Mouse (Mus musculus) hindbrain, embryonic 16.5 days (tissue): Measurements from ENCODE around the gene Gm11569. TPM values are rescaled to one million over a fixed set of nuclear protein-coding genes. Genes with fewer than 3 reads are reported as not detected.
"Not testable (repeated sequence)": the region's sequence is repeated elsewhere in the genome, so short reads cannot be mapped to it uniquely, and the experiment has no call there.

Experiments used
- ATAC-seq: fragments of 200-750 bp; cut with Nextera tagmentation; 2 replicates; pipeline ENCODE4 v1.8.0; 2017; ENCODE audit warnings: moderate TSS enrichment, moderate library complexity
- H3K27ac ChIP-seq: fragments of 300-500 bp; sonication (generic); 2 replicates; pipeline ENCODE4 v1.5.1; 2014; ENCODE audit warnings: low read depth, mild to moderate bottlenecking, control low read depth, low read length, moderate library complexity
- H3K27me3 ChIP-seq: fragments of 300-500 bp; sonication (generic); replicated peaks from 2 replicates; pipeline ENCODE4 v1.6.1; 2014; ENCODE audit warnings: low read length; ENCODE audit not compliant: control insufficient read depth, insufficient read depth
- H3K36me3 ChIP-seq: fragments of 300-500 bp; sonication (generic); 2 replicates; pipeline ENCODE4 v1.6.1; 2014; ENCODE audit warnings: mild to moderate bottlenecking, low read length, moderate library complexity, mixed read lengths; ENCODE audit not compliant: control insufficient read depth, insufficient read depth
- H3K4me1 ChIP-seq: fragments of 300-500 bp; sonication (generic); 2 replicates; pipeline ENCODE4 v1.6.1; 2014; ENCODE audit warnings: low read depth, low read length; ENCODE audit not compliant: control insufficient read depth, insufficient read depth
- H3K4me2 ChIP-seq: fragments of 300-500 bp; sonication (generic); 2 replicates; pipeline ENCODE4 v1.6.1; 2014; ENCODE audit warnings: mild to moderate bottlenecking, low read length, control low read depth, moderate library complexity
- H3K4me3 ChIP-seq: fragments of 300-500 bp; sonication (generic); 2 replicates; pipeline ENCODE4 v1.5.1; 2014; ENCODE audit warnings: mild to moderate bottlenecking, low read length, control low read depth, moderate library complexity
- H3K9ac ChIP-seq: fragments of 300-500 bp; sonication (generic); 2 replicates; pipeline ENCODE4 v1.6.1; 2014; ENCODE audit warnings: low read depth, mild to moderate bottlenecking, control low read depth, low read length, moderate library complexity
- H3K9me3 ChIP-seq: fragments of 300-500 bp; sonication (generic); 2 replicates; pipeline ENCODE4 v1.6.1; 2014; ENCODE audit warnings: mild to moderate bottlenecking, low read length, moderate library complexity; ENCODE audit not compliant: control insufficient read depth
- WGBS: fragments of 180-500 bp; shearing (Covaris S2); extraction: QIAGEN DNeasy Blood & Tissue Kit; methylation state at CpG from one replicate; pipeline ENCODE4 v1.1.7; 2014; 5-methylcytosine and 5-hydroxymethylcytosine counted together
- polyA plus RNA-seq: library from polyadenylated mRNA; unstranded; fragments of >200 nt; fragmentation: Nextera tagmentation; extraction: Ambion mirVana; gene quantifications from 2 replicates; pipeline ENCODE4 v1.2.1, GENCODE M21; 2015

Gm11569 gene
- polyA plus RNA-seq = not detected in 2 replicates

DNA sequence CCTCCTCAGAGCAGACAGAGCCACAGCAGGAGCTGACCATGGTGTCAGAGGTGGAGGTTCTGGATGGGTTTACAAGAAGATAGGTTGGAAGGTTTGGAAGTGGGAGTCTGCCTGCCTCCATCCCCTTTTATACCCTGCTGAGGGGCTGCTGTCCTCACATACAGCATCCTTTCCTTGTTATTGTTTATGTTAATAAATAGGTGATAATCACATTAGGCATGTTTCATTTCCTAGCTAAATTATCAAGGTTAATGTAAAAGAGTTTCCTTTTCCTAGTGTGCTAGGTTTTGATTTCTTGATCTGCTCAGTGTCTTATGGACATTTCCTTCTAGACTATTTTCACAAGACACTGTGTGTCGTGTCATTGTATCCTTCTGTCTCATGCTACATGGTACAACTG, at the start of gene Gm11569:
Gene Gm11569 (minus strand): TSS at position 101 of the 400 bp plus-strand sequence.
- ATAC-seq = not testable (repeated sequence)

GRCm38 (mm10) chr11:99846746-99847145, 48.0 kb upstream of the Gm11569 start:
- Histone ChIP-seq H3K4me2 (no peak overlapping the region), H3K36me3 (no peaks in the 10 kb centered on the region), H3K9me3 (no peaks in the 10 kb centered on the region), H3K9ac (no peak overlapping the region), H3K27me3 (no peaks in the 10 kb centered on the region), H3K4me3 (no peak overlapping the region), H3K27ac (no peak overlapping the region), H3K4me1 (no peaks in the 10 kb centered on the region)
- 86% methylated on average over 2 of the region's 2 CpGs for WGBS
- no peak for ATAC-seq

More for the DNA sequence above, at the start of gene Gm11569:
- not testable (repeated sequence) for H3K4me3 ChIP-seq, H3K9ac ChIP-seq, H3K4me1 ChIP-seq, H3K9me3 ChIP-seq, H3K36me3 ChIP-seq, H3K4me2 ChIP-seq, H3K27ac ChIP-seq, H3K27me3 ChIP-seq
- WGBS = no CpG with 5 or more reads among the region's 1 CpGs

DNA sequence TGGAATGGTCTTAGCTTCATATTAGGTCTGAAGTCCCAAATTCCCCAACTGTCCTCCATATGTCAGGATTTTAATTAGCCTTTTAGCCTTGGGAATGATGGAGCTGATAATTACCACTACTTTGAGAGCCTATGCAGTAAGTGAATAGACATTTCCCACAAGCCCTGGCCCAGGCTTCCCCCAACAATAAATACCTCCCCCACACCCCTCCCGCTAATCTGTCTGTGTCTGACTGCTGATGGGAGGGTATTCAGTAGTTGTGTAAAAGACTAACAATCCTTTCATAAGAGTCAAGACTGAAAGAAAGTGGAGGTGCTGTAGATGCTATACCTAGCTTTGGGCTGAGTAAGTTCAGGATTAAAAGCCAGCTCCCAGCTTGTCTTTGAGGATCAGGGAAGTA, 43.5 kb upstream of the Gm11569 start:
- Histone ChIP-seq H3K4me3 (no peak overlapping the region), H3K4me1 (no peaks in the 10 kb centered on the region), H3K27me3 (no peaks in the 10 kb centered on the region), H3K9me3 (no peaks in the 10 kb centered on the region), H3K9ac (no peak overlapping the region), H3K4me2 (no peak overlapping the region), H3K36me3 (no peaks in the 10 kb centered on the region), H3K27ac (no peak overlapping the region)
- ATAC-seq = no peak
- 71% methylated on average over 1 of the region's 1 CpGs for WGBS

- H3K4me3 ChIP-seq = no peak within 1 kb of the TSS
- no peak within 1 kb of the TSS for H3K9ac ChIP-seq
- H3K4me2 ChIP-seq = no peak within 1 kb of the TSS
- no peaks in the 10 kb centered on the region for H3K4me1 ChIP-seq
- H3K27ac ChIP-seq = no peak within 1 kb of the TSS
- H3K36me3 ChIP-seq = no peaks in the 10 kb centered on the region
- no peak for ATAC-seq
- 70% methylated on average over 1 of the region's 1 CpGs for WGBS
- H3K9me3 ChIP-seq = no peaks in the 10 kb centered on the region
- H3K27me3 ChIP-seq = no peaks in the 10 kb centered on the region
Observed at GRCm38 (mm10) chr11:99837966-99838365, 39.2 kb upstream of the Gm11569 start, which contains the start of gene 2300003K06Rik. Gene 2300003K06Rik, minus strand, starts transcription at chr11:99838066.

GRCm38 (mm10) chr11:99815566-99815965, 16.8 kb upstream of the Gm11569 start, which contains the start of gene Gm11564:
Gene Gm11564, minus strand, starts transcription at chr11:99815666.
- not testable (repeated sequence) for H3K4me1 ChIP-seq, H3K4me2 ChIP-seq, H3K36me3 ChIP-seq, H3K27ac ChIP-seq, ATAC-seq, H3K9ac ChIP-seq, H3K27me3 ChIP-seq, H3K9me3 ChIP-seq, H3K4me3 ChIP-seq
- 90% methylated on average over 2 of the region's 2 CpGs for WGBS

- H3K27me3 ChIP-seq, H3K4me3 ChIP-seq, H3K4me2 ChIP-seq, H3K9me3 ChIP-seq, H3K4me1 ChIP-seq, H3K36me3 ChIP-seq, H3K27ac ChIP-seq, ATAC-seq, H3K9ac ChIP-seq: not testable (repeated sequence)
Observed at GRCm38 (mm10) chr11:99809792-99810191, 11.1 kb upstream of the Gm11569 start, which contains the start of gene Krtap4-13. Gene Krtap4-13, minus strand, starts transcription at chr11:99809892.

DNA sequence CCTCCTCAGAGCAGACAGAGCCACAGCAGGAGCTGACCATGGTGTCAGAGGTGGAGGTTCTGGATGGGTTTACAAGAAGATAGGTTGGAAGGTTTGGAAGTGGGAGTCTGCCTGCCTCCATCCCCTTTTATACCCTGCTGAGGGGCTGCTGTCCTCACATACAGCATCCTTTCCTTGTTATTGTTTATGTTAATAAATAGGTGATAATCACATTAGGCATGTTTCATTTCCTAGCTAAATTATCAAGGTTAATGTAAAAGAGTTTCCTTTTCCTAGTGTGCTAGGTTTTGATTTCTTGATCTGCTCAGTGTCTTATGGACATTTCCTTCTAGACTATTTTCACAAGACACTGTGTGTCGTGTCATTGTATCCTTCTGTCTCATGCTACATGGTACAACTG, 5.6 kb upstream of the Gm11569 start, which contains the start of gene Gm11554:
Gene Gm11554 (minus strand): TSS at position 101 of the 400 bp plus-strand sequence.
- H3K36me3 ChIP-seq, H3K4me2 ChIP-seq, H3K9me3 ChIP-seq, H3K4me3 ChIP-seq, H3K9ac ChIP-seq, H3K27ac ChIP-seq, H3K4me1 ChIP-seq, H3K27me3 ChIP-seq, ATAC-seq: not testable (repeated sequence)
- WGBS = no CpG with 5 or more reads among the region's 1 CpGs

DNA sequence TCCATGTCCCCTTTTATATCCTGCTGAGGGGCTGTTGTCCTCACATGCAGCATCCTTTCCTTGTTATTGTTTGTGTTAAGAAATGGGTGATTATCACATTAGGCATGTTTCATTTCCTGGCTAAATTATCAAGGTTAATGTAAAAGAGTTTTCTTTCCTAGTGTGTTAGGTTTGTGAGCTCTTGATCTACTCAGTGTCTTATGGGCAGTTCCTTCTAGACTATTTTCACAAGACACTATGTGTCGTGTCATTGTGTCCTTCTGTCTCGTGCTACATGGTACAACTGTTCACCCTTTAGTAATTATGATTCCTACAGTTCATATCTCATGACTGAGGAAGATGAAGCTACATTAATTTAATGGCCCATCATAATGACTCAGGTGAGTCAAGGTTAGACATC, 5.4 kb downstream of the Gm11569 start, which contains the start of gene Gm11596:
Gene Gm11596 (minus strand): TSS at position 101 of the 400 bp plus-strand sequence.
- no peak within 1 kb of the TSS for H3K27ac ChIP-seq
- no peak for ATAC-seq
- WGBS = 76% methylated on average over 2 of the region's 2 CpGs

GRCm38 (mm10) chr11:99784900-99785299, 13.8 kb downstream of the Gm11569 start, which contains the start of gene Krtap4-9:
Gene Krtap4-9, plus strand, starts transcription at chr11:99785200.
- H3K9me3 ChIP-seq, H3K4me2 ChIP-seq, H3K27ac ChIP-seq, H3K27me3 ChIP-seq, ATAC-seq, H3K4me3 ChIP-seq, H3K36me3 ChIP-seq, H3K9ac ChIP-seq, H3K4me1 ChIP-seq: not testable (repeated sequence)

More for the DNA sequence above, 5.4 kb downstream of the Gm11569 start, which contains the start of gene Gm11596:
- Histone ChIP-seq H3K4me2 (no peak within 1 kb of the TSS), H3K9me3 (no peaks in the 10 kb centered on the region), H3K4me3 (no peak within 1 kb of the TSS), H3K27me3 (no peaks in the 10 kb centered on the region), H3K4me1 (no peaks in the 10 kb centered on the region), H3K9ac (no peak within 1 kb of the TSS), H3K36me3 (no peaks in the 10 kb centered on the region)
